Mouse (Mus musculus) kidney, adult 2 months (tissue): Measurements from ENCODE around the gene Noct. TPM values are rescaled to one million over a fixed set of nuclear protein-coding genes. Genes with fewer than 3 reads are reported as not detected.

Source experiments
- DNase-seq: peaks from one replicate; pipeline ENCODE4 v3.0.0; 2021
- H3K27ac ChIP-seq: fragments of 200-500 bp; 2 replicates; pipeline ENCODE4 v1.5.1; 2012; ENCODE audit warnings: low read depth, low read length, control low read depth, inconsistent platforms; ENCODE audit not compliant: insufficient read depth
- H3K27me3 ChIP-seq: fragments of 200-500 bp; replicated peaks from 2 replicates; pipeline ENCODE4 v1.6.1; 2012; ENCODE audit warnings: mild to moderate bottlenecking, moderate library complexity, low read length, inconsistent platforms; ENCODE audit not compliant: control insufficient read depth, insufficient read depth
- H3K36me3 ChIP-seq: fragments of 200-500 bp; 2 replicates; pipeline ENCODE4 v1.6.1; 2012; ENCODE audit warnings: mild to moderate bottlenecking, moderate library complexity, low read length, inconsistent platforms; ENCODE audit not compliant: control insufficient read depth, insufficient read depth
- H3K4me1 ChIP-seq: fragments of 200-500 bp; 2 replicates; pipeline ENCODE4 v1.6.1; 2011; ENCODE audit warnings: low read length; ENCODE audit not compliant: control insufficient read depth, insufficient read depth
- H3K4me3 ChIP-seq: fragments of 200-500 bp; 2 replicates; pipeline ENCODE4 v1.5.1; 2011; ENCODE audit warnings: mild to moderate bottlenecking, low read depth, low read length, control low read depth; ENCODE audit not compliant: insufficient read depth
- CTCF ChIP-seq: fragments of 200-500 bp; conservative IDR thresholded peaks from 2 replicates; pipeline ENCODE4 v1.5.1; 2011; ENCODE audit warnings: low read depth, mild to moderate bottlenecking, control low read depth, low read length, moderate library complexity, mixed read lengths; ENCODE audit not compliant: insufficient read depth, insufficient read length
- POLR2A ChIP-seq: fragments of 200-500 bp; IDR thresholded peaks from one replicate; pipeline ENCODE4 v1.6.1; 2011; ENCODE audit warnings: low read depth, low read length, control low read depth
- WGBS: fragments of 180-500 bp; shearing (Covaris S2); methylation state at CpG from one replicate; pipeline ENCODE4 v1.1.7; 2018; 5-methylcytosine and 5-hydroxymethylcytosine counted together
- polyA plus RNA-seq: library from polyadenylated mRNA; depleted of rRNA; stranded (reverse); fragments of >200 nt; gene quantifications from 2 replicates; pipeline ENCODE4 v1.2.3, GENCODE M21; 2012

The Noct gene
- polyA plus RNA-seq, 1 experiment, result 8.1 TPM

GRCm38 (mm10) chr3:51247704-51248103 is 23.5 kb downstream of the Noct start:
- Histone ChIP-seq H3K4me3 (no peak overlapping the region), H3K27me3 (no peaks in the 10 kb centered on the region), H3K36me3 (no peaks in the 10 kb centered on the region; the same call in 1 of the 2 replicates), H3K4me1 (no peaks in the 10 kb centered on the region), H3K27ac (no peak overlapping the region)
- no peak for TF ChIP-seq POLR2A
- TF ChIP-seq CTCF, result no peak
- 75% methylated on average over 16 of the region's 16 CpGs for WGBS
- no peak for DNase-seq

GRCm38 (mm10) chr3:51248600-51248999 is 24.4 kb downstream of the Noct start:
- Histone ChIP-seq H3K4me1 (no peaks in the 10 kb centered on the region), H3K27me3 (no peaks in the 10 kb centered on the region), H3K27ac (no peak overlapping the region), H3K4me3 (no peak overlapping the region), H3K36me3 (no peaks in the 10 kb centered on the region; the same call in 1 of the 2 replicates)
- WGBS, result 94% methylated on average over 6 of the region's 6 CpGs
- no peak for DNase-seq
- no peak for TF ChIP-seq CTCF

GRCm38 (mm10) chr3:51249460-51249859 is 25.2 kb downstream of the Noct start:
- 77% methylated on average over 11 of the region's 11 CpGs for WGBS
- H3K4me3 ChIP-seq, result no peak overlapping the region
- no peaks in the 10 kb centered on the region; the same call in 1 of the 2 replicates for H3K36me3 ChIP-seq
- H3K4me1 ChIP-seq, result no peaks in the 10 kb centered on the region
- H3K27ac ChIP-seq, result no peak overlapping the region
- DNase-seq, result no peak
- no peaks in the 10 kb centered on the region for H3K27me3 ChIP-seq
- no peak for TF ChIP-seq POLR2A

GRCm38 (mm10) chr3:51249866-51250265 is 25.6 kb downstream of the Noct start:
- no peak overlapping the region for H3K27ac ChIP-seq
- no peaks in the 10 kb centered on the region; the same call in 1 of the 2 replicates for H3K36me3 ChIP-seq
- H3K4me3 ChIP-seq, result no peak overlapping the region
- no peaks in the 10 kb centered on the region for H3K27me3 ChIP-seq
- no peak for DNase-seq
- WGBS, result 93% methylated on average over 13 of the region's 13 CpGs
- TF ChIP-seq POLR2A (no peak), CTCF (no peak)
- H3K4me1 ChIP-seq, result no peaks in the 10 kb centered on the region

GRCm38 (mm10) chr3:51251057-51251456 is 26.8 kb downstream of the Noct start:
- Histone ChIP-seq H3K36me3 (peaks cover 2% of the 10 kb centered on the region; the same call in 1 of the 2 replicates), H3K27me3 (no peaks in the 10 kb centered on the region), H3K4me1 (no peaks in the 10 kb centered on the region), H3K4me3 (no peak overlapping the region), H3K27ac (no peak overlapping the region)
- DNase-seq, result no peak
- TF ChIP-seq CTCF (no peak), POLR2A (no peak)
- 82% methylated on average over 5 of the region's 5 CpGs for WGBS

- TF ChIP-seq POLR2A, result no peak
- TF ChIP-seq CTCF, result no peak
Observed at GRCm38 (mm10) chr3:51252223-51252622, 28.0 kb downstream of the Noct start.

GRCm38 (mm10) chr3:51252689-51253402 is 28.6 kb downstream of the Noct start:
- Histone ChIP-seq H3K27me3 (no peaks in the 10 kb centered on the region), H3K36me3 (peaks cover 2% of the 10 kb centered on the region; the same call in 1 of the 2 replicates), H3K4me1 (no peaks in the 10 kb centered on the region), H3K4me3 (no peak overlapping the region), H3K27ac (no peak overlapping the region)
- TF ChIP-seq POLR2A, result no peak
- TF ChIP-seq CTCF, result no peak
- DNase-seq, result no peak
- 90% methylated on average over 12 of the region's 12 CpGs for WGBS

More at GRCm38 (mm10) chr3:51252223-51252622, 28.0 kb downstream of the Noct start:
- Histone ChIP-seq H3K27ac (no peak overlapping the region), H3K27me3 (no peaks in the 10 kb centered on the region), H3K36me3 (peaks cover 2% of the 10 kb centered on the region; the same call in 1 of the 2 replicates), H3K4me1 (no peaks in the 10 kb centered on the region), H3K4me3 (no peak overlapping the region)
- no peak for DNase-seq
- 94% methylated on average over 1 of the region's 1 CpGs for WGBS
